11 mouse cellular contexts compared by ENCODE assay signal in the genomic region with DNA sequence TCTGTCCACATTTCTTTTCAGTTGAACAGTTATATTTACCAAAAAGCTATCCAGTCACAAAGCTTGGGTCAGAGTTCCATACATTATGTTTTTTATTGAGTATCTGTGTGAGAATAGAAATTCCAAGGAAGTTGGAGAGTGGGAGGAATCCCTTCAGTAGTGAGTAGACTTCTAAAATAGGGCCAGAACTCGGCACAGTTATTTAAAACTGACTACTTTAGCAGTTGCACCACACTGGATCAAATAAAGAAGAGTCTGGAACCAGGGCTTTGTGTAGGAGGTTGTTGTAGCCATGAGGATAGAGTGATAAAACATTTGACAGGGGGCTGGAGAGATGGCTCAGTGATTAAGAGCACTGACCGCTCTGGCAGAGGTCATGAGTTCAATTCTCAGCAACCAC.
"Had no signal": no experiment of that assay in that cellular context is flagged by ENCODE, and none has a peak within 500 bp of the region (broad histone marks: within the 10 kb centered on the region; RNA-seq: fewer than 3 reads in every experiment).

No protein-coding gene starts in this region.

- DNase-seq: retina, postnatal 1 day; right cerebral cortex, adult 18-20 months; right cerebral cortex, postnatal 14 days; right cerebral cortex, postnatal 25 days; right cerebral cortex, postnatal 4 days; spleen, adult 18-20 months; thymus, adult 18-20 months; thymus, adult 2 months; thymus, postnatal 14 days; thymus, postnatal 36 days; thymus, postnatal 4 days had no signal
